Mouse (Mus musculus): ENCODE results near the gene Ctrl.
"Not testable (repeated sequence)": the region's sequence is repeated elsewhere in the genome, so short reads cannot be mapped to it uniquely, and the experiment has no call there.

DNA sequence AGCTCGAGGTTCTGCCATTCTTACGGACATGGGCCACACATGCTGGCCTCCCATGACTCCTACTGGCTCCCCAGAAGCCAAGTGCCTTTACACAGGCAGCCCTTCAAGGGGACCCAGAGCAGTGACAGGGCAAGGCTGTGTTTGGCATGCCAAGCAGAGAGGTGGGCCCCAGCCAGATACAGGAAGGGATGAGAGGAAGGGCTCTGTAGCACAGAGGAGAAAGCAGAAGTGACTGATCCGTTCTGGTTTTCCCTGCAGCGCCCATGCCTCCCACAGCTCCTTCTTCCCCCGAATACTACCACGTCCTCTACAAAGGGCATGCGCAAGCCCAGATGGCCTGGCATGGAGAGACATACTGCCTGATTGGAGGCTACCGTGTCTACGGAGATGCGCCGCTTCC, 49.7 kb upstream of the Ctrl start:
- TF ChIP-seq CTCF, POLR2A (IDR thresholded peaks at IDR 0.05; ENCODE audit: insufficient read depth, low read depth, low read length): not testable (repeated sequence)

All from olfactory bulb, adult 2 months (tissue).